Mouse (Mus musculus): ENCODE results near the gene Wwp2.

GRCm38 (mm10) chr8:107401866-107402265, 34.3 kb upstream of the Wwp2 start:
- TF ChIP-seq CTCF (IDR thresholded peaks at IDR 0.05; ENCODE audit: extremely low read depth, insufficient read depth, insufficient read length, insufficient replicate concordance): no peak
- TF ChIP-seq POLR2A (IDR thresholded peaks at IDR 0.05; ENCODE audit: low read depth, low read length): no peak

Data from spleen, adult 2 months (tissue).